Comparison of ENCODE assay signal across 9 mouse cellular contexts in genomic region chr3:118674121-118674745, GRCm38 (mm10).
DNase-seq lines count a peak whose midpoint lies in the region; ATAC-seq lines count a peak whose summit lies in the region.
"Had no signal": no experiment of that assay in that cellular context is flagged by ENCODE, and none has a peak within 500 bp of the region (broad histone marks: within the 10 kb centered on the region; RNA-seq: fewer than 3 reads in every experiment).

No protein-coding gene starts in this region.

- no peaks in the 10 kb centered on the region for H3K36me3 ChIP-seq in forebrain, embryonic 16.5 days (ENCODE audit: control insufficient read depth, insufficient read depth)
- no peaks in the 10 kb centered on the region for H3K36me3 ChIP-seq in limb, embryonic 15.5 days

- no peaks in the 10 kb centered on the region for H3K9me3 ChIP-seq in forebrain, embryonic 16.5 days (ENCODE audit: control insufficient read depth, low read length)
- H3K9me3 ChIP-seq in limb, embryonic 15.5 days = no peaks in the 10 kb centered on the region

- WGBS in forebrain, embryonic 16.5 days = 9% methylated on average over 10 of the region's 10 CpGs
- WGBS in limb, embryonic 15.5 days = 28% methylated on average over 10 of the region's 10 CpGs

- peak; percentile 62 for ATAC-seq in forebrain, embryonic 16.5 days
- ATAC-seq in limb, embryonic 15.5 days (ENCODE audit: insufficient number of reproducible peaks, low FRiP score, low TSS enrichment, low read depth) = no peak
- no peak for ATAC-seq in megakaryocyte-erythroid progenitor cell, adult 5-6 weeks (replicated peaks; ENCODE audit: low FRiP score, low TSS enrichment, poor library complexity, severe bottlenecking)

- no peak overlapping the region for H3K9ac ChIP-seq in forebrain, embryonic 16.5 days (replicated peaks; ENCODE audit: low read depth, low read length)
- no peak overlapping the region for H3K9ac ChIP-seq in limb, embryonic 15.5 days

- no peaks in the 10 kb centered on the region for H3K27me3 ChIP-seq in forebrain, embryonic 16.5 days (replicated peaks; ENCODE audit: control insufficient read depth, insufficient read depth, low read length)
- H3K27me3 ChIP-seq in limb, embryonic 15.5 days = no peaks in the 10 kb centered on the region

- H3K4me3 ChIP-seq in forebrain, embryonic 16.5 days (replicated peaks; ENCODE audit: low read length) = peak overlapping the region; percentile 14
- no peak overlapping the region for H3K4me3 ChIP-seq in limb, embryonic 15.5 days

- peak overlapping the region; percentile 48 for H3K4me2 ChIP-seq in forebrain, embryonic 16.5 days (ENCODE audit: low read length)
- H3K4me2 ChIP-seq in limb, embryonic 15.5 days = 0 out of 2 replicates have a peak overlapping the region, but pooled peaks have one; percentile 2

- peak; percentile 10 for DNase-seq in left cerebral cortex, adult 11 months (ENCODE audit: low spot score)
- no peak for DNase-seq in left cerebral cortex, postnatal 4 days
- DNase-seq in right cerebral cortex, postnatal 25 days = peak; percentile 5
- no peak for DNase-seq in cerebellum, postnatal 25 days
- no peak for DNase-seq in heart, adult 9 months (ENCODE audit: low spot score in 2 of 2)
- DNase-seq: heart, postnatal 14 days had no signal

- H3K4me1 ChIP-seq in forebrain, embryonic 16.5 days (replicated peaks; ENCODE audit: control insufficient read depth, insufficient read depth, low read length) = peaks cover 5% of the 10 kb centered on the region
- no peaks in the 10 kb centered on the region for H3K4me1 ChIP-seq in limb, embryonic 15.5 days

- no peak overlapping the region for H3K27ac ChIP-seq in forebrain, embryonic 16.5 days (ENCODE audit: low read length)
- H3K27ac ChIP-seq in limb, embryonic 15.5 days = no peak overlapping the region

- intact Hi-C loops in left cerebral cortex, postnatal 4 days (cut with DNase I) = no loop called here

Comparison
In these comparisons a context has a peak if more than half of its experiments do, and no peak if none do; other contexts are left out.
1. DNase-seq: peak in left cerebral cortex, adult 11 months (single experiment) and right cerebral cortex, postnatal 25 days (single experiment); none in left cerebral cortex, postnatal 4 days (single experiment), cerebellum, postnatal 25 days (0 of 2) and heart, adult 9 months (0 of 2).